Mouse (Mus musculus) olfactory bulb, adult 2 months (tissue): ENCODE measurements at regions not wholly inside any gene's neighbourhood (a gene's known extent, or its start where the extent isn't known, plus 50 kb on each side); places are given as distances from the start of the nearest gene placed in this dataset.

Experiments used
- H3K27ac ChIP-seq: fragments of 200-500 bp; 2 replicates; pipeline ENCODE4 v1.5.1; 2012; ENCODE audit warnings: low read depth, low read length; ENCODE audit not compliant: insufficient read depth
- H3K4me1 ChIP-seq: fragments of 200-500 bp; 2 replicates; pipeline ENCODE4 v1.6.1; 2012; ENCODE audit warnings: low read length; ENCODE audit not compliant: control insufficient read depth, insufficient read depth
- H3K4me3 ChIP-seq: fragments of 200-500 bp; 2 replicates; pipeline ENCODE4 v1.5.1; 2012; ENCODE audit warnings: mild to moderate bottlenecking, low read depth, low read length, moderate library complexity; ENCODE audit not compliant: insufficient read depth
- CTCF ChIP-seq: fragments of 200-500 bp; IDR thresholded peaks from 2 replicates; pipeline ENCODE4 v1.5.1; 2012; ENCODE audit warnings: low read depth, mild to moderate bottlenecking, low read length, moderate library complexity; ENCODE audit not compliant: insufficient read depth
- POLR2A ChIP-seq: fragments of 200-500 bp; IDR thresholded peaks from 2 replicates; pipeline ENCODE4 v1.6.1; 2012; ENCODE audit warnings: mild to moderate bottlenecking, low read depth, low read length, moderate library complexity; ENCODE audit not compliant: insufficient read depth
- WGBS: fragments of 180-500 bp; shearing (Covaris S2); methylation state at CpG from one replicate; pipeline ENCODE4 v1.1.7; 2018; 5-methylcytosine and 5-hydroxymethylcytosine counted together

- no peak overlapping the region for H3K27ac ChIP-seq
- TF ChIP-seq CTCF (no peak), POLR2A (no peak)
- 72% methylated on average over 7 of the region's 7 CpGs for WGBS
- no peak overlapping the region for H3K4me3 ChIP-seq
- H3K4me1 ChIP-seq: 0 out of 2 replicates have a peak, but pooled peaks cover 3% of the 10 kb centered on the region
Measured at GRCm38 (mm10) chr1:186508358-186508757, 197.4 kb downstream of the Tgfb2 start.

GRCm38 (mm10) chr1:186507956-186508355 lies 197.8 kb downstream of the Tgfb2 start:
- H3K4me3 ChIP-seq: no peak overlapping the region
- H3K4me1 ChIP-seq: 0 out of 2 replicates have a peak, but pooled peaks cover 3% of the 10 kb centered on the region
- H3K27ac ChIP-seq: no peak overlapping the region
- TF ChIP-seq CTCF: no peak
- no peak for TF ChIP-seq POLR2A
- 93% methylated on average over 8 of the region's 8 CpGs for WGBS

GRCm38 (mm10) chr1:186506517-186506916 lies 199.3 kb downstream of the Tgfb2 start:
- Histone ChIP-seq H3K4me3 (no peak overlapping the region), H3K4me1 (0 out of 2 replicates have a peak, but pooled peaks cover 3% of the 10 kb centered on the region), H3K27ac (no peak overlapping the region)
- 53% methylated on average over 7 of the region's 7 CpGs for WGBS
- TF ChIP-seq POLR2A (no peak), CTCF (no peak)

GRCm38 (mm10) chr1:186505912-186506311 lies 199.9 kb downstream of the Tgfb2 start:
- Histone ChIP-seq H3K4me3 (no peak overlapping the region), H3K4me1 (0 out of 2 replicates have a peak, but pooled peaks cover 3% of the 10 kb centered on the region), H3K27ac (no peak overlapping the region)
- WGBS: 67% methylated on average over 1 of the region's 1 CpGs
- TF ChIP-seq CTCF: no peak
- no peak for TF ChIP-seq POLR2A

GRCm38 (mm10) chr1:186505051-186505711 lies 200.6 kb downstream of the Tgfb2 start:
- Histone ChIP-seq H3K4me3 (no peak overlapping the region), H3K27ac (no peak overlapping the region), H3K4me1 (0 out of 2 replicates have a peak, but pooled peaks cover 3% of the 10 kb centered on the region)
- no peak for TF ChIP-seq CTCF
- TF ChIP-seq POLR2A: no peak
- WGBS: 36% methylated on average over 6 of the region's 6 CpGs

GRCm38 (mm10) chr1:186501726-186502125 lies 204.1 kb downstream of the Tgfb2 start:
- TF ChIP-seq POLR2A: no peak
- Histone ChIP-seq H3K27ac (no peak overlapping the region), H3K4me1 (0 out of 2 replicates have a peak, but pooled peaks cover 3% of the 10 kb centered on the region), H3K4me3 (no peak overlapping the region)
- WGBS: 68% methylated on average over 1 of the region's 1 CpGs

- H3K4me1 ChIP-seq: no peaks in the 10 kb centered on the region
- H3K4me3 ChIP-seq: no peak overlapping the region
- WGBS: 74% methylated on average over 1 of the region's 1 CpGs
- TF ChIP-seq CTCF (no peak), POLR2A (no peak)
- H3K27ac ChIP-seq: no peak overlapping the region
Measured at GRCm38 (mm10) chr1:186497872-186498271, 207.9 kb downstream of the Tgfb2 start.

GRCm38 (mm10) chr1:186497333-186497732 lies 208.5 kb downstream of the Tgfb2 start:
- Histone ChIP-seq H3K4me3 (no peak overlapping the region), H3K4me1 (no peaks in the 10 kb centered on the region), H3K27ac (no peak overlapping the region)
- 99% methylated on average over 2 of the region's 2 CpGs for WGBS
- no peak for TF ChIP-seq CTCF
- no peak for TF ChIP-seq POLR2A

GRCm38 (mm10) chr1:186494411-186494783 lies 211.4 kb downstream of the Tgfb2 start:
- Histone ChIP-seq H3K4me1 (no peaks in the 10 kb centered on the region), H3K27ac (no peak overlapping the region), H3K4me3 (no peak overlapping the region)
- 93% methylated on average over 5 of the region's 5 CpGs for WGBS
- no peak for TF ChIP-seq POLR2A
- TF ChIP-seq CTCF: no peak

- TF ChIP-seq POLR2A (no peak), CTCF (no peak)
- no peak overlapping the region for H3K4me3 ChIP-seq
Measured at GRCm38 (mm10) chr1:186493664-186494410, 212.0 kb downstream of the Tgfb2 start.

More at GRCm38 (mm10) chr1:186493664-186494410, 212.0 kb downstream of the Tgfb2 start:
- no peak overlapping the region for H3K27ac ChIP-seq
- 84% methylated on average over 14 of the region's 14 CpGs for WGBS
- no peaks in the 10 kb centered on the region for H3K4me1 ChIP-seq
